Mouse (Mus musculus) right cerebral cortex, postnatal 10 days (tissue): ENCODE measurements around the gene Cdh18.
"Not testable (repeated sequence)": the region's sequence is repeated elsewhere in the genome, so short reads cannot be mapped to it uniquely, and the experiment has no call there.

Source experiments
- DNase-seq, 2 experiments: peaks; one replicate each; pipeline ENCODE4 v3.0.0; 2021; ENCODE audit warnings: low spot score in 2 of 2

The Cdh18 gene

DNA sequence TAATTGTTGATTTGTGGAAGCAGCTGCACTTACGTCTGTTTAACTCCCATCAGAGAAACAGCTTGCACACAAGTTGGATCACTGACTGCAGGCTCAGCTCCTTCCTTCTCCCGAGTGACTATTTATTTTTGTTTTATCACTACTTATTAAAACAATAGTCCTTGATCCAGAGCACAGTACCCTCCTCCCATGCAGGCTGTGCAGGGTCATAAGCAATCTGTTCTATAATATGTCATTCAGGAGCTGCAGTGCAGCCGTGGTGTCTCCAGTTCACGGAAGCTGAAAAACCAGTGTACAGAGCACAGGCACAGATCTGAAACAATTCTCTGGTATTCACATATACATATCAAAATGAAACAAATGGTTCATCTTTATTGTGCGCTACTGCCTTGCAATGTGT is 625.8 kb downstream of the Cdh18 start:
- no peak for DNase-seq

- DNase-seq, result no peak
These were observed 663.2 kb downstream of the Cdh18 start for GRCm38 (mm10) chr15:23212068-23212467.

DNA sequence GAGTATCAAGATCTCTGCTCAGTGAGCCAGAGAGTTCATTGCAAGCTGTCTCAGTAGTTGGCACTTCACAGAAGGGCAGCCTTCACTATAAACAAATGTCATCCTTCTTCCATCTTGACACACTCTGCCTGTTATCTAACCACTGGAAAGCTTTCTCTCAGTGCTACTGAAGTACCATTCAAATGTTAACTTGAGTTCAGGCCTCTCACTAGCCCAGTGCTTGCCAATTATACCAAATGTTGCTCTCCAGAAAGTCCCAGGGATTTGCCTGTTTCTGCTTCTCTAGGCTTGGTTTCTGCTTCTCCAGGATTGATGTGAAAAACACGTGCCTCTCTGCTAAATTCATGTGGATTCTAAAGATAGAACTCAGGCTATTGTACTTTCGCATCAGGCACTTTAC is 681.8 kb downstream of the Cdh18 start:
- no peak for DNase-seq

DNA sequence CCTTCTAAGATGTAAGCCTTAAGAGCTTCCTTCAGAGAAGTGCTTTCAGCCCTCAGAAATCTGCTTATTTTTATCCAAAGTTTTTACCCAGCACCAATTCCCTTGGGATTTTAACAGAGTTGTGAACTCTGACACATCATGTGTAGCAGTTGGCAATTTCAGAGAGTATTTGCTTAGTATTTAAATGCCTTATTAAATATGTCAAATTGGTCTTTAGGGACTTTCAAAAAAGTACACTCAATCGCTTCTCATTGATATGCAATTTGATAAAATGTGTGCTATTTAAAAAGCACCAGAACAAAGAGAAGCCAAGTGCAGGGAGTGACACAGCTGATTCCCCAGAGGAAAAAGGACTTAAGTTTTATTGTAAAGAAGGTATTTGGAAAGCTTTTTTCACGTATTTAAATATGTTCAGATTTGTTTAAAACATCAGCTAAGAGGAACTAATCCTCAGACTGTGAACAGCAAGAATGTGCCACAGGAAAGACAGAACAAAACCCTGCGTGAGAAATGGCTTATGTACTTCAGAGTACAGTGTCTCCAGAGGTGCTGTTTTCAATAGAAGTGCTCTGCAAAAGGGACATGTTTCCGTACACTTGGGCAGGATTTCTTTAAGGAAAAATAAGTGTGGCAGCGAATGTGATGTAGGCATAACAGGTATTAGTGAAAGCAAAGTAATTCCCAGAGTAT is 709.1 kb downstream of the Cdh18 start:
- DNase-seq, result no peak

- DNase-seq, result no peak
These were observed 729.6 kb downstream of the Cdh18 start for GRCm38 (mm10) chr15:23278421-23278820.

GRCm38 (mm10) chr15:23305018-23305417 is 756.2 kb downstream of the Cdh18 start:
- DNase-seq, result no peak

- DNase-seq, result no peak
These were observed 767.9 kb downstream of the Cdh18 start for GRCm38 (mm10) chr15:23316766-23317165.

DNA sequence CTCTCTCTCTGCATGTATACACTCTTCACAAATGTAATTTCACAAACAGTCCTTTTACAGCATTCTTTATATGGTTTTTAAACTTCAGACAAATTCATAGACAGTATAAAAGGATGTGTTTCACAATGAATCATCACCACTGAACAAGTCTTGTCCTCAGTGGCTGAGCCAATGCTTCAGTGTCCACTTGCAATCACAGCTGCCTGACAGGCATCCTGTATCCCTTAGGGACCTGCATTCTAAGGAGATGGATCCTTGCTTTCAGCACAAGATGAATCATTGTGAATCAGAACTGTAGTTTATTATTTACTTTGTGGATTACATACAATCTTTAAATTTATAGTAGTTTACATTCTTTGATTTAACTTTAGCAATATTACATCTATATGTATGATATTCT is 768.6 kb downstream of the Cdh18 start:
- DNase-seq, result no peak

DNA sequence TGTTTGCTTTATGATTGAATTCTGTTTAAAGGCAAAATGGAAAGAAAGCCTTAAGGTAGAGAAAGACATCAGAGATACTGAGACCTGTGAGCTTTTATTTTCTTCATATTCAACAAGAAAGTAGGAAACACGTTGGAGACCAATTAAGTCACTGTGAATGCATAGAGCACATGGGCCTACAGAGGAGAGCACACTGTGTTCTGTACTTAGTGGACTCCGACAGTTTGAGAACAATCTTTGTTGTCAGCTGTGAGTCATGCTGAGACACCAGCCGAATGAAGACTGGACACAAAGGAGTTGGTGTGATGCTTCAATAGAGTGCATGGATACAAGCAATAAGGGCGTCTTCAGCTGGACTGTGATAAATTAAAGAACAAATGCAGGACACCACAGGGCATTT is 791.5 kb downstream of the Cdh18 start:
- DNase-seq, result not testable (repeated sequence)

DNA sequence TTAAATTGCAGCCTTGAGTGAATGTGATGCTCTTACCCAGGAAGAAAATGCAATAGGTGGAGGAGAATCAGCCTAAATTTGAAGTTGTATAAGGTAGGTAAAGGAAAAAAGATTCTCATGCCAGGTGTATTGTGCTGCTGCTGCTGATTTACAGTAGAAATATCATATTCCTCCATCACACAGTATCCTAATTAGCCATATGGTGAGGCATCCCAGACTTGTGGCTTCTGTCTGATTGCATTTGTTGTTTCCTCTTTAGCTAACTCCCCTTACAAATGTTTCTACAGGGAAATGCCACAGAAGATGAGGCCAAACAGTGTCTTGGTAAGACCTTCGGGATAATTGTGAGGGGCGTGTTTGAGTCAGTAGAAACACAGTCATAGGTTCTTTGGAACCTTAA is 802.3 kb downstream of the Cdh18 start:
- no peak for DNase-seq

- DNase-seq, result no peak
These were observed 817.5 kb downstream of the Cdh18 start for GRCm38 (mm10) chr15:23366325-23366724.

DNA sequence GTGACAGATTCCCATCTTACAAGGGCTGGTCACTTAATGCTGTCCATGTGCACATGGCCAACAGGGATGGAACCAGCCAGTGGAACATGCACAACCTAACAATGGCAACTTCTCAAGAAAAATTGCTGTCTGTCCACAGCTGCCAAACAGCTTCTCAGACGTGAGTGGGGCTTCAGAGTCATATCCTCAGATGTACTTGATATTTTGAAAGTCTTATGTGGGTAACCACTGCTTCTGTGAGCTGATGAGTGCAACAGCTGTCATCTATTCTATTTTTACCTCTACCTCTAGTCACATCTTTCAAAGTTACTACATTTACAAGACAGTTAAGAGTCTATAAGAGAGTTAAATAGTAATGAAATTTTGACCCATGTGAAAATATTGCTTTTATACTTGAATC is 818.9 kb downstream of the Cdh18 start:
- no peak for DNase-seq

DNA sequence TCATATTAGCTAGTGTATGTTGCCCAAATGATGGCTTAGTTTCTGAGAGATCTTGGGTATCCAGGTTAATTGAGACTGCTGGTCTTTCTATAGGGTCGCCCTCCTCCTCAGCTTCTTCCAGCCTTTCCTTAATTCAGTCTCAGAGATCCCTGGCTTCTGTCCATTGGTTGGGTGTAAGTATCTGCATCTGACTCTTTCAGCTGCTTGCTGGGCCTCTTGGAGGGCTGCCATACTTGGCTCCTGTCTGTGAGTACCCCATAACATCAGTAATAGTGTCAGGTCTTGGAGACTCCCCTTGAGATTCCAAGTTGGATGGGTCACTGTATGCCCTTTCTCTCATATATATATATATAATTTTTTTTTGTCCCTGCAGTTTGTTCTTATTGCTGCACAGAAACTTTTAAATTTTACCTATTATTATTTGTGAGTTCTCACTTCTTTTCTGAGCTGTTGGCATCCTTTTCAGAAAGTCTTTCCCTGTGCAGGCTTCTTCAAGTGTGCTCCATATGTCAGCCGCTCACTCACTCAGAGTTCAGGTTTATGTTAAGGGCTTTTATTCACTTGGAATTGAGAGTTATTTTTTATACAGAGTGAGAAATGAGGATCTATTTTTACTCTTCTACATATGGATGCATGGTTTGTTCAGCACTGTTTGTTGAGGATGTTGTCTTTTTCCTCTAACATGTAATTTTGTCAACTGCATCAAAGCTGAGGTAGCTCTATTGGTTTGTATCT is 829.4 kb downstream of the Cdh18 start:
- peak in 1 of 2 experiments; percentile 27 for DNase-seq

DNA sequence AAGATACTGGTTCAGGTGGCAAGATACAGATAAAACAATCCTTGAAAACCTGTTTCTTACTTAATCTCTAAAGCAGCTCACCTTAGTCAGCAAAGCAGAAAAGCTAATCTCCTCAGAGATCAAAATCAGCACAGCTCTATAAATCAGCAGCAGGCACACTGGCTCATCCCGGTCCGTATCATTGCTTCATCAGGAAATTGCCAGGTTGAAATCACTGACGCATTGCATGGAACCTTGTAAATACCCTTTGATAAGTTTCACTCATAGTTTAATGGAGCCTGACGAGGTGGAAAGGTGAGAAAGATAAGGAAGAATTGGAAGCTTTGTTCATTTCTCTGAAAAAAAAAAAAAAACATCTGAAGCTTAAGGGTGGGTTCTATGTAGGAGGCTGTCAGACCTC is 837.0 kb downstream of the Cdh18 start:
- no peak for DNase-seq

DNA sequence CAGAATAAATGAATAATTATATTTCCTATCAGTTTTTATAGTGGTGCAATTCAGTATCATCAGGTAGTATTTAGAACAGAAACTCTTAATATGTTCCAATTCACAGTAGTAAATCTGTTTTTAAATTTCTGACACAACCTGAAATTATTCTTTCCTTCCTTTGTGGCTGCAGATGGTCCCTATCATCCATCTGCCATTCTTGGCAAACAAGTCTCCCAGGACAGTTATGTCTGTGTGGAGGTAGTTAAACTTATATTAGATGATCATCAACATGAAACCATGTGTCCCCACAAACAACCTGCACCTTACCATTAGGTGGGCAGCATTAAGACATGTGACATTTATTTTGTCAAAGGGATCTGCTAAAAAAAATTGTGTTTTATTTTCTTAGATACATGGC is 847.8 kb downstream of the Cdh18 start:
- no peak for DNase-seq

- DNase-seq, result no peak
These were observed 855.0 kb downstream of the Cdh18 start for GRCm38 (mm10) chr15:23403792-23404191.

DNA sequence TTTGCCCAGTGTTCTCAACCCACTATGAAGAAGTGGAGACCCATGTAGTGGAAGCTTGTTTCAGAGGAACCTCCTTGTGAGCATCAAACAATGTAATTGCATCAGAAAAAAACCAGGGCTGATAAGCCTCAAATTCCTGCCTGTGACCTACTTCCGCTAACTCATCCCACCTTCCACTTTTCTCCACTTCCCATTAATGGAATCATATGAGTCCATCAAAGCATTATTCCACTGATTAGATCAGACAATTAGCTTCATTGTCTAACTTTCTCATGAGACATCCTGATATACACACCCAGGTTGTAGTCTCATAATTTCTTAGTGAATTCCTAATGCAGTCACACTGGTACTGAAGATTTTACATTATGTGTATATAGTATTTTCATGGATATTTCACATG is 859.4 kb downstream of the Cdh18 start:
- DNase-seq, result no peak

DNA sequence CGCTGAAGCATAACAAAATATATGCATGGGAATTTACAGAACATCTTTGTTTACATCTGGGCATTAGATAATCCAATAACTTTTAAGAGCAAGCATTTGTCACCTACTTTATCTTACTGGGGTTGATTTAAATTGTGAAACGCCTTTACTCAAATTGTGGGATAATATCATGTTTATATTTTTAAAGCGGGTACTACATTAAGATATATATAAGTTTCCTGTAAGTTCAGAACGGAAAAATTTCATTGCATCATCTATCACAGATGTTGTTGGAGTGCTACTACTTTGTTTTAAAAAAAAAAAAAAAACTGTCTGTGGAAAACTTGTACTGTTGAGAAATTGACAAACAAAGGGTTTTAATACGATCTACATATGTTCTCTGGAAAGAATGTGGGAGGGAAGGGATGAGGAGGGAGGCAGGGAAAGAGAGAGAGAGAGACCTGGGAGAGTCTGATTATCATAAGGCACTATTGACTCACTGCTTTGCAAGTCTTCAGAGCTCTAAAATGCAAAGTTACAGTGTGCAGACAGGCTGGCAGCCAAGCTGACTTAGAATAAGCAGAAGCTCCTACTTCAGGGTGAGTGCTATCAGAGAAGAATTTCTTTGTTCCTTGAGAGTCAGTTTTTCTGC is 867.7 kb downstream of the Cdh18 start:
- peak; percentile 36 to 44 for DNase-seq

DNA sequence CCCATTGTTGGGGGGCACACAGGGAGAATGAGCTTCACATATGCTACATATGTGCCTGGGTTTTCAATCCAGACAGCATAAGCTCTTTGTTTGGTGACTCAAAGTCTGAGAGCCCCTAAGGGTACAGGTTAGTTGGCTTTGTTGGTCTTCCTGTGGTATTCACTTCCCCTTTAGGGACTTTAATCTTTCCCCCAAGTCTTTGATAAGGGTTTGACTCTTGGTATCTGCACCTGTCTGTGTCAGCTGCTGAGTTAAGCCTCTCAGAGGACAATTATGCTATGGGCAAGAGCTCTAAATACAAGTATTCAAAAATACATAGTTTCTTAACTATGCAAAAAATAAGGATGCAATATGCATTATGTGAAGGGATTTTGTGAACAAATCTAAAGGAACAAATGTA is 869.3 kb downstream of the Cdh18 start:
- DNase-seq, result no peak

DNA sequence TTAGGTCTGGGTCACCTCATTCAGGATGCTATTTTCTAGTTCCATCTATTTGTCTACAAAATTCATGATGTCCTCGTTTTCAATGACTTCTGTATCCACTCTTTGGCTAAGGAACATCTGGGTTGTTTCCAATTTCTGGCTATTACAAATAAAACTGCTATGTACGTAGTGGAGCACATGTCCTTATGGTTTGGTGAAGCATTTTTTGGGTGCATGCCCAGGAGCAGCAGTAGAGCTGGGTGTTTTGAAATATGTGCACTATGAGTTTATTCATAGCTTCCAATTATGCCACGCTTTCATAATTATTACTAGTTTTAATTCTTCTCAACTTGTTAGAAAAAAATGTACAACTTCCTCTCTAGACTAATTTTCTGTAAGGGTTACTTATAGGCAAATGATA is 871.2 kb downstream of the Cdh18 start:
- peak in 1 of 2 experiments; percentile 43 for DNase-seq

DNA sequence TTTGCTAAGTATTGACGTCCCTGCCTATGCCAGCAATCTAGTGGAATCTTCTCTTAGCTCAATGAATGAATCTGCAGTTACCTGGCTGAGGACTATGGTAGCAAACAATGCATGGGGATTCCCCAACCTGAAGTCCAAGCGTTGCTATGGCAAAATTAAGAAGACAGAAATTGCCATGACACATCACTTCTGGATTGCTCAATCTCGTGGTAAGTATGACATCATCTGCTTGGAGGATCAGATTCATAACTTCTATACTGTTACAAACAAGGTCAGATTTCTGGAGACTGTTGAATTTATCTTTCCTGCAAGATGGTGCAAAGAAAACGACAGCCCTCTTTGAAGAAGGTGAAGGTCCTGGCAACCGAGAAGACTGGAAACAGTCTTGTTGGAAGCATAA is 881.2 kb downstream of the Cdh18 start:
- no peak for DNase-seq

- DNase-seq, result no peak
These were observed 899.7 kb downstream of the Cdh18 start for GRCm38 (mm10) chr15:23448542-23448941.

DNA sequence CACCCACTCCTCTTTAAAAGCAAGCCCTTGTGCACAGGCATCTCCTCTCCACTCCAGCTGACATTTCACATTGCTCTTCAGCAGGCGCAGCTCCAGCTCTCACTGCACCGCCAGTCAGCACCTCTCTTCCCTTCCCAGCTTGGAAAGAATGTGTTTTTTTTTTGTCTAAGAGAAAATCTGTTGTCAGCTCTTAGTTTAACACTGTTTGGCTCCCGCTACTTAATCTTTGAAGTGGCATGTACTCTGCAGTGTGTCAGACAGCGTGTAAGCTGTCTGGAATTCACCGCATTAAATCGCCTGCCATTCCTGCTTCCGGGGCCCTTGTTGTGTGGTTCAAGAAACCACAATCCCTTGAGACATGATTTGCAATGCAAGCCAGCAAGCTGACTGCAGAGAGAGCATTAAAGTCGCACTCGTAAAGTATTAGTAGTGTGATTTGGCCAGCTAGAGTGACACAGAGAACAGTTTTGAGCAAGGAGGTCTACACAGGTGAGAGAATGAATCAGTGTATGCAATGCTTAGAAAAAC is 903.3 kb downstream of the Cdh18 start:
- DNase-seq, result peak in 1 of 2 experiments; percentile 29
